8 mouse cellular contexts compared by ENCODE assay signal in genomic region chr4:129987825-129988504, GRCm38 (mm10). TPM values are rescaled to one million over a fixed set of nuclear protein-coding genes. Genes with fewer than 3 reads are reported as not detected.
A peak's percentile ranks its signal among the peaks of the same experiment; 100 is the strongest.
DNase-seq lines count a peak whose midpoint lies in the region; ATAC-seq and TF ChIP-seq lines count a peak whose summit lies in the region.

No protein-coding gene starts in this region.

- WGBS in heart, postnatal 0 days: under 1% methylated on average over 48 of the region's 53 CpGs
- under 1% methylated on average over 53 of the region's 53 CpGs for WGBS in limb, embryonic 13.5 days
- WGBS in midbrain, embryonic 12.5 days: 1% methylated on average over 47 of the region's 53 CpGs
- WGBS in stomach, postnatal 0 days: 2% methylated on average over 45 of the region's 53 CpGs

- ATAC-seq in heart, postnatal 0 days (ENCODE audit: insufficient read depth, low read depth): no peak
- ATAC-seq in limb, embryonic 13.5 days (ENCODE audit: low FRiP score, low read depth): peak; percentile 17; the same call in 1 of the 2 replicates
- peak; percentile 59 for ATAC-seq in midbrain, embryonic 12.5 days (ENCODE audit: low FRiP score, low read depth)
- peak; percentile 19; the same call in 1 of the 2 replicates for ATAC-seq in stomach, postnatal 0 days (ENCODE audit: low FRiP score, low TSS enrichment)
- ATAC-seq in megakaryocyte-erythroid progenitor cell, adult 5-6 weeks (replicated peaks; ENCODE audit: low FRiP score, low TSS enrichment, poor library complexity, severe bottlenecking): no peak

- no peak for TF ChIP-seq EP300 in heart, postnatal 0 days (IDR thresholded peaks at IDR 0.05; ENCODE audit: low read depth)
- TF ChIP-seq EP300 in stomach, postnatal 0 days (optimal IDR thresholded peaks at IDR 0.05): no peak

- peak overlapping the region; percentile 87 for H3K4me2 ChIP-seq in heart, postnatal 0 days (ENCODE audit: low read depth, low read length)
- peak overlapping the region; percentile 84 for H3K4me2 ChIP-seq in limb, embryonic 13.5 days (replicated peaks)
- H3K4me2 ChIP-seq in midbrain, embryonic 12.5 days (replicated peaks): peak overlapping the region; percentile 92
- H3K4me2 ChIP-seq in stomach, postnatal 0 days (replicated peaks; ENCODE audit: low read depth): peak overlapping the region; percentile 75

- H3K36me3 ChIP-seq in heart, postnatal 0 days (replicated peaks; ENCODE audit: control insufficient read depth, insufficient read depth, low read length): no peaks in the 10 kb centered on the region
- peaks cover 10% of the 10 kb centered on the region for H3K36me3 ChIP-seq in limb, embryonic 13.5 days
- H3K36me3 ChIP-seq in midbrain, embryonic 12.5 days: peaks cover 10% of the 10 kb centered on the region; the same call in 1 of the 2 replicates
- no peaks in the 10 kb centered on the region for H3K36me3 ChIP-seq in stomach, postnatal 0 days (ENCODE audit: control insufficient read depth, insufficient read depth, low read length)

- TF ChIP-seq CTCF in heart, postnatal 0 days (IDR thresholded peaks at IDR 0.05; ENCODE audit: low read depth): no peak
- peak; percentile 13; the same call in 1 of the 2 replicates for TF ChIP-seq CTCF in stomach, postnatal 0 days (IDR thresholded peaks at IDR 0.05; ENCODE audit: low read depth)

- DNase-seq in urinary bladder, adult 18-20 months (ENCODE audit: low spot score in 2 of 2): peak; percentile 27 to 30
- no peak for DNase-seq in urinary bladder, postnatal 10 days (ENCODE audit: low spot score)
- DNase-seq in embryo, embryonic 9.5 days (ENCODE audit: extremely low spot score): peak; percentile 67
- DNase-seq in heart, postnatal 0 days (ENCODE audit: low spot score): no peak
- peak; percentile 54 for DNase-seq in stomach, postnatal 0 days (ENCODE audit: low spot score)

- peak overlapping the region; percentile 37 for H3K9ac ChIP-seq in heart, postnatal 0 days (replicated peaks; ENCODE audit: low read depth, low read length)
- peak overlapping the region; percentile 69 for H3K9ac ChIP-seq in limb, embryonic 13.5 days
- peak overlapping the region; percentile 76 for H3K9ac ChIP-seq in midbrain, embryonic 12.5 days (replicated peaks)
- H3K9ac ChIP-seq in stomach, postnatal 0 days (ENCODE audit: low read length): peak overlapping the region; percentile 48

- H3K27ac ChIP-seq in heart, postnatal 0 days (ENCODE audit: low read depth): no peak overlapping the region
- no peak overlapping the region for H3K27ac ChIP-seq in limb, embryonic 13.5 days
- H3K27ac ChIP-seq in midbrain, embryonic 12.5 days (replicated peaks): peak overlapping the region; percentile 70
- no peak overlapping the region for H3K27ac ChIP-seq in stomach, postnatal 0 days (replicated peaks)

- peak overlapping the region; percentile 57 for H3K4me3 ChIP-seq in heart, postnatal 0 days (ENCODE audit: low read depth, low read length)
- H3K4me3 ChIP-seq in limb, embryonic 13.5 days: peak overlapping the region; percentile 51
- peak overlapping the region; percentile 45 for H3K4me3 ChIP-seq in midbrain, embryonic 12.5 days
- H3K4me3 ChIP-seq in stomach, postnatal 0 days (ENCODE audit: low read depth, low read length): peak overlapping the region; percentile 49

- H3K27me3 ChIP-seq in heart, postnatal 0 days (ENCODE audit: control insufficient read depth, insufficient read depth, low read length): peaks cover 53% of the 10 kb centered on the region
- peaks cover 58% of the 10 kb centered on the region for H3K27me3 ChIP-seq in limb, embryonic 13.5 days
- peaks cover 38% of the 10 kb centered on the region for H3K27me3 ChIP-seq in midbrain, embryonic 12.5 days
- no peaks in the 10 kb centered on the region for H3K27me3 ChIP-seq in stomach, postnatal 0 days (ENCODE audit: control insufficient read depth, insufficient read depth, low read length)

- peaks cover 29% of the 10 kb centered on the region for H3K4me1 ChIP-seq in heart, postnatal 0 days (ENCODE audit: control insufficient read depth, insufficient read depth)
- H3K4me1 ChIP-seq in limb, embryonic 13.5 days: peaks cover 51% of the 10 kb centered on the region
- peaks cover 62% of the 10 kb centered on the region for H3K4me1 ChIP-seq in midbrain, embryonic 12.5 days
- 0 out of 2 replicates have a peak, but pooled peaks cover 6% of the 10 kb centered on the region for H3K4me1 ChIP-seq in stomach, postnatal 0 days (replicated peaks; ENCODE audit: control insufficient read depth, insufficient read depth)

- H3K9me3 ChIP-seq in heart, postnatal 0 days (replicated peaks; ENCODE audit: control insufficient read depth, low read length): no peaks in the 10 kb centered on the region
- H3K9me3 ChIP-seq in limb, embryonic 13.5 days: no peaks in the 10 kb centered on the region
- no peaks in the 10 kb centered on the region for H3K9me3 ChIP-seq in midbrain, embryonic 12.5 days
- H3K9me3 ChIP-seq in stomach, postnatal 0 days (ENCODE audit: control insufficient read depth, low read length): no peaks in the 10 kb centered on the region

RNA-seq across cellular contexts. Expression of gene Adgrb2, which starts 3.3 kb away (rescaled TPM):
- total RNA-seq in heart, postnatal 0 days (2014; rRNA removed; ENCODE audit: low replicate concordance): 7.3 and 10.6 TPM in 2 replicates
- polyA plus RNA-seq in heart, postnatal 0 days (2015; fragmentation: Nextera tagmentation; extraction: Ambion mirVana): 0.48 and 0.59 TPM in 2 replicates
- polyA plus RNA-seq in limb, embryonic 13.5 days (2015; fragmentation: Nextera tagmentation; extraction: Ambion mirVana): 4.0 and 4.8 TPM in 2 replicates
- polyA plus RNA-seq in midbrain, embryonic 12.5 days (2016; fragmentation: Nextera tagmentation; extraction: Ambion mirVana): 7.4 and 9.8 TPM in 2 replicates
- 0.49 and 0.83 TPM in 2 replicates for polyA plus RNA-seq in stomach, postnatal 0 days (2015; fragmentation: Nextera tagmentation; extraction: Ambion mirVana)
- 1.2 TPM in 1 of 2 replicates, not detected in the other for total RNA-seq in megakaryocyte-erythroid progenitor cell, adult 5-6 weeks (2014; fragmentation: Nextera tagmentation)
- not detected in 2 replicates for total RNA-seq in megakaryocyte-erythroid progenitor cell, adult 5-6 weeks (2017)

RNA-seq across cellular contexts. Expression of gene Spocd1, which starts 58.9 kb away (rescaled TPM):
- 0.70 TPM in 1 of 2 replicates, not detected in the other for total RNA-seq in heart, postnatal 0 days (2014; rRNA removed; ENCODE audit: low replicate concordance)
- polyA plus RNA-seq in heart, postnatal 0 days (2015; fragmentation: Nextera tagmentation; extraction: Ambion mirVana): 0.04 and 0.05 TPM in 2 replicates
- polyA plus RNA-seq in limb, embryonic 13.5 days (2015; fragmentation: Nextera tagmentation; extraction: Ambion mirVana): 0.06 TPM in 2 replicates
- not detected in 2 replicates for polyA plus RNA-seq in midbrain, embryonic 12.5 days (2016; fragmentation: Nextera tagmentation; extraction: Ambion mirVana)
- polyA plus RNA-seq in stomach, postnatal 0 days (2015; fragmentation: Nextera tagmentation; extraction: Ambion mirVana): not detected in 2 replicates
- not detected in 2 replicates for total RNA-seq in megakaryocyte-erythroid progenitor cell, adult 5-6 weeks (2014; fragmentation: Nextera tagmentation)
- total RNA-seq in megakaryocyte-erythroid progenitor cell, adult 5-6 weeks (2017): not detected in 2 replicates

RNA-seq across cellular contexts. Expression of gene Col16a1, which starts 59.7 kb away (rescaled TPM):
- total RNA-seq in heart, postnatal 0 days (2014; rRNA removed; ENCODE audit: low replicate concordance): 21.6 and 67.5 TPM in 2 replicates
- 9.9 and 11.6 TPM in 2 replicates for polyA plus RNA-seq in heart, postnatal 0 days (2015; fragmentation: Nextera tagmentation; extraction: Ambion mirVana)
- polyA plus RNA-seq in limb, embryonic 13.5 days (2015; fragmentation: Nextera tagmentation; extraction: Ambion mirVana): 64.6 and 65.8 TPM in 2 replicates
- polyA plus RNA-seq in midbrain, embryonic 12.5 days (2016; fragmentation: Nextera tagmentation; extraction: Ambion mirVana): 21.0 and 28.9 TPM in 2 replicates
- 47.7 and 51.6 TPM in 2 replicates for polyA plus RNA-seq in stomach, postnatal 0 days (2015; fragmentation: Nextera tagmentation; extraction: Ambion mirVana)
- total RNA-seq in megakaryocyte-erythroid progenitor cell, adult 5-6 weeks (2014; fragmentation: Nextera tagmentation): 7.1 TPM in 1 of 2 replicates, not detected in the other
- 0.52 and 9.1 TPM in 2 replicates for total RNA-seq in megakaryocyte-erythroid progenitor cell, adult 5-6 weeks (2017)

Comparison
In these comparisons a context has a peak if more than half of its experiments do, and no peak if none do; other contexts are left out.
1. DNase-seq: peak in urinary bladder, adult 18-20 months (2 of 2), embryo, embryonic 9.5 days (single experiment) and stomach, postnatal 0 days (single experiment); none in urinary bladder, postnatal 10 days (single experiment) and heart, postnatal 0 days (single experiment).
2. ATAC-seq: peak in limb, embryonic 13.5 days (single experiment), midbrain, embryonic 12.5 days (single experiment) and stomach, postnatal 0 days (single experiment); none in heart, postnatal 0 days (single experiment) and megakaryocyte-erythroid progenitor cell, adult 5-6 weeks (single experiment).
3. Peak in every context shown above with its lines, with median percentiles within 50 percentile points of each other: H3K4me2 ChIP-seq, H3K4me3 ChIP-seq and H3K9ac ChIP-seq.